Mouse (Mus musculus) MEL-GATA-1-ER (cell line): ENCODE results near the gene Hoxd3.

Experiments used
- DNase-seq: peaks from one replicate; pipeline ENCODE4 v3.0.0-alpha.2; 2012; ENCODE audit warnings: low read depth; ENCODE audit errors: extremely low read depth

Gene Hoxd3

DNA sequence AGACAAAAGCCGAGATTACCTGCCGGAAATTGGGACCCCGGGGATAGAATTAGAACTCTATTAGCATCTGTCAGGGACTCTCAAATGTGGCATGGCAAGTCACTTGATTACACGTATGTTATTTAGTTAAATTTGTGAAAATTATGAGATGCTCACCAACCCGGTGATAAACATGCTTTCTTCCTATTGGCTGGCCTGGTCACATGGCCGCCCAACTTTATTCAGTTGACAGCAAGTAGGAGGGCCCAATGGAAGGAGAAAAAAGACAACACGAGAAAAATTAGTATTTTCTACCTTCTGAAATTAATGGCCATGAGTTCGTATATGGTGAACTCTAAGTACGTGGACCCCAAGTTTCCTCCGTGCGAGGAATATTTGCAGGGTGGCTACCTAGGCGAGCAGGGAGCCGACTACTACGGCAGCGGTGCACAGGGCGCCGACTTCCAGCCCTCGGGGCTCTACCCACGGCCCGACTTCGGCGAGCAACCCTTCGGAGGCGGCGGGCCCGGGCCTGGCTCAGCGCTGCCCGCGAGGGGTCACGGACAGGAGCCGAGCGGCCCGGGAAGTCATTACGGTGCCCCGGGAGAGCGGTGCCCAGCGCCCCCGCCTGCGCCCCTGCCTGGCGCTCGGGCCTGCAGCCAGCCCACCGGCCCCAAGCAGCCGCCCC lies 15.4 kb downstream of the Hoxd3 start:
- no peak for DNase-seq

- no peak for DNase-seq
These were observed 16.0 kb downstream of the Hoxd3 start for GRCm38 (mm10) chr2:74727640-74728302.

DNA sequence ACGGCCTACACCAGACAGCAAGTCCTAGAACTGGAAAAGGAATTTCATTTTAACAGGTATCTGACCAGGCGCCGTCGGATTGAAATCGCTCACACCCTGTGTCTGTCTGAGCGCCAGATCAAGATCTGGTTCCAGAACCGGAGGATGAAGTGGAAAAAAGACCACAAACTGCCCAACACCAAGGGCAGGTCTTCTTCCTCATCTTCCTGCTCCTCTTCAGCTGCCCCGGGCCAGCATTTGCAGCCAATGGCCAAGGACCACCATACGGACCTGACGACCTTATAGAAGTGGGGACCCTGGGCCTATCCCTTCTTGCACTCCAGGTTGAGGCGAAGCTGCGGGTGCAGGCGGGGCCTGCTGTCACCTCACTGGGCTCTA lies 16.6 kb downstream of the Hoxd3 start:
- DNase-seq: no peak

GRCm38 (mm10) chr2:74730331-74730730 lies 18.6 kb downstream of the Hoxd3 start:
- no peak for DNase-seq

DNA sequence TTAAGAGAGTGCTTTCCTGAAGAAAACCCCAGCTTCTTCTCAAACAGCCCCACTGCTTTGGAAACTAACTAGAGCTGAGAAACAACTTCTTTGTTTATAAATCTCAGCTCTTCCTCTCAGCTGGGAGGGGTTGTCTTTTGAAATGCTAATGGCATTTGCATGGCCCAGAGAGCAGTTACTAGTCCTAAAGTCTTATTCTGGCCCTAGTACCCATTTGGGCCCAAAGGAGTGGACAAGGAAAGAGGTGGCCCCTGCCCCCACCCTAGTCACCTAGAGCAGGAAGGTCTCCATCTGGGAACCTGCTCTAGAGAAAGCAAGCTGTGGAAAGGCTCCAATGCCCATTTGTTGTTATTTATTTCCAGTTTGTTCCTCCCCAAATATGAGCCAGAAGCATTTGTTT lies 19.3 kb downstream of the Hoxd3 start:
- no peak for DNase-seq

DNA sequence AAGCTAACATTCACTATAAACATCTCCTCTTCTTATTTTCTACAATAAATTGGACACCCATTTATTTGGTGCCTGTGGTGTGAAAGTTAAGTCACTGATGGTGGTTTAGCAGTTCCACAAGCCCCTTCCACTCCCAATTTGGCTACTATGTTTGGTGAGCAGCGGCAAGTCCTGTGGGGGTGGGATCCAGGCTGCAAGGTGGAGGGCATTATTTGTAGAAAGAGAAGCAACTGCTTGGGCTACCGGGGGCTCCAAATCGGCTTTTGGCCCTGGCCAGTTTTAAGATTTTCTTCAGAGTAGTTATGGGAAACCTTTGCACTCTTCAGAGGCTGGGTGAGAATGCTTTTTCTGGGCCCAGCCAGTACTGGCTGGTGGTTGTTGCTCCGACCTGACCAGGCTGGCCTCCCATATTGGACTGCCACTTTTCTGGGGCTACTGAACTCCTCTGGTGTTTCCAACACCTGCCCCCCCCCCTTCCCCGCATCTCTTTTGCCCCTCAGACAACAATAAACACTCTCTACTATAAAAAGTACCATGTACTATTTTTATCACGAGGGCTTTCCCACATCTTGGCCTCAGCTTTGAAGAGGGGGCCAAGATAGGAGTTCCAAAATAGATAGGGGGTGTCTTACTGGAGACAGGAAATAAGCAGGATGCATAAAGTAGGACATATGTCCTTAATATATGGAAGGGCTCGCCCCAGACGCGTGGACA lies 20.2 kb downstream of the Hoxd3 start:
- DNase-seq: no peak

GRCm38 (mm10) chr2:74732513-74733316 lies 21.0 kb downstream of the Hoxd3 start:
- DNase-seq: no peak

GRCm38 (mm10) chr2:74733317-74733661 lies 21.6 kb downstream of the Hoxd3 start:
- no peak for DNase-seq

DNA sequence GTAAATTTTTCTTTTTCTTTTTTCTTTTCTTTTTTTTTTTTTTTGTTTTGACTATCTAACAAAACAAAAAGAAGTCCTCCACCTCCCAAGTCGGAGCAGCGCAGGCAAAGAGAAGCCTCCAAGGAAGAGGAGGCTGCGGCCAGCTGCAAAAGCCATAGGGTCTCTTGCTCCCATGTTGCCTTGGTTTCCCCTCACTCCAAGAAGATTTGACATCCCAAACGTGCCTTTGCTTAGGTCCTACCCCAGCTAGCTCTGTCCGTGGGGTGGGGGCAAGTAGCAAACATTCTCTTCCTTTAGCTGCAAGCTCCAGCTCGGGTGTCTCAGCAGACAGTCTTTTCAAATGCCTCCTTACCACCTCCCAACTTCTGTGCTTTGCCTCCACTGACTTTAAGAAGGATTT lies 22.0 kb downstream of the Hoxd3 start:
- no peak for DNase-seq

GRCm38 (mm10) chr2:74734451-74734850 lies 22.7 kb downstream of the Hoxd3 start:
- DNase-seq: no peak

DNA sequence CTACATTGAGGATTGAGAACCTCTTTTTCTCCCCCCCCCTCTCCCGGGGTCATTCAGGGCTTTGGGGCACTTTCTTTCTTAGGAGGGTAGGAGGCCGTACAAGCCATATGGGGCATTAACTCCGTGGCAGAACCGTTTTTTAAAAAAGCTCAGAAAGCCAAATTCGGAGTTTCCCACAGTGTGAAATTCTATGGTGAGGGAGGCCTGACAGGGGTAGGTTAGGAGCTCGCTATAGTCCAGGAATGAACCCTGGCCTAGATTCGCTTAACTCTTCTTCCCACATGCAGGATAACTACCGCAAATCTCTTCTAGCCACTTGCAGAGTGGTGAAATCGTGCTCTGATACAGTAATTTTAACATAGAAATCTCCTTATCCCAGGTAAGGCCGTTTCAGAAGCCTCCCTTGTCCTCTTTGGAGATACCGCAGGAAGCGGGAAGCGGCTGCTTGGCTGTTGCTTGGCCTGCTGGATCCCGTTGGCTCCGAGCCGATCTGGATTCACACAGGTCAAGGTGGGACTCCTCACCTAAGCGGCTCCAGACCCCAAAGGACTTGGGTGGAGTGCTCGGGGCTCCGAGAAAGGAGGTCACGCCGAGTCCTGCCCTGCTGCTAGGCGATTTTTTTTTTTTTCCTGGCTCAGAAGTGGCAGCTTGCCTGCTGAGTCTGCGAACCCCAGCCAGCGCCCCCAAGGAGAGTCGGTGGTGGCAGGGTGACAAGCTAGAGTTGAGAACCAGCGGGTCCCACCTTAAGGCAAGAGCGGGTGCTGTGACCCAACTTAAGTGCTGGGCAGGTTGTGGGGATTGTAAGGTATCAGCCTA lies 23.5 kb downstream of the Hoxd3 start:
- no peak for DNase-seq

- no peak for DNase-seq
These were observed 24.3 kb downstream of the Hoxd3 start for GRCm38 (mm10) chr2:74735851-74736687.

- no peak for DNase-seq
These were observed 25.2 kb downstream of the Hoxd3 start for GRCm38 (mm10) chr2:74736688-74737577.

GRCm38 (mm10) chr2:74737578-74738070 lies 25.9 kb downstream of the Hoxd3 start:
- no peak for DNase-seq

DNA sequence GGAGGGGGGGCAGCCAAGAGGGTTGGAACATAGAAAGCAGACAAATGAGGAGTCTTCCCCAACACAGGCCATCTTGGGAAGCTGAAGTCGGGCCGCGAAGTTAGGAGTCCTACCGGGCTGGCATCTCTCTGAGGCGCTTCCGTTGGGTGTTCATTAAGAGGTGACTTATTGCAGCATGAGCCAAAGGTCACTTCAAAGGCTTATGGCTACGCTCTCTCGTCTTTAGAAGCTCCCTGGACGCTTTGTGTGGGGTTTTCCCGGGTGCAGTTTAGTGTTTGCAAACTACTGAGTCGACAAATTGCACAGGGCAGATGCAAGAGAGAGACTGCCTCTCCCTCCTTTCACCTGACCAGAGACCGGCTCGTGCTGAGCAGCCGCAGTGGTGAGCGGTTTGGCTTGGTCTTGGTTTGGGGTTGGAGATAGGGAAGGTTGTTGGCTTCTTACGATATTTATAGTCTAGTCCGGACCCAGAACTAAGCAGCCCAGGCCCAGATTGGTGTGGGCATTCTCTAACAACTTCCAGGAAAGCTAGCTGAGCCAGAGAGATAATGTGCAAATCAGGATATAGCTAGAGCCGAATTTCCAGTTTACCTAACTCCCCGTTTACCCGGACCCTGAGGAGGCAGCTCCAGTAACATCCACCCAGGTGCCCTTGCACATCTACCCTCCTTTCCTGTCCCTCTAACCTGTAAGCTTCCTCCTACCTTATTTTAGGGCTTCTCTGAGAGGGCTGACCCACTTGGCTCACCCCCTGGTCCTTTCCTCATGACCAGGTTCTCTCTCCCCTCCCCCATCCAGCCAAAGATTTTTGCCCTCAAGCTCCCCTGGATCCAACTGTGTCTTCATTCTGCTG lies 27.1 kb downstream of the Hoxd3 start:
- no peak for DNase-seq

DNA sequence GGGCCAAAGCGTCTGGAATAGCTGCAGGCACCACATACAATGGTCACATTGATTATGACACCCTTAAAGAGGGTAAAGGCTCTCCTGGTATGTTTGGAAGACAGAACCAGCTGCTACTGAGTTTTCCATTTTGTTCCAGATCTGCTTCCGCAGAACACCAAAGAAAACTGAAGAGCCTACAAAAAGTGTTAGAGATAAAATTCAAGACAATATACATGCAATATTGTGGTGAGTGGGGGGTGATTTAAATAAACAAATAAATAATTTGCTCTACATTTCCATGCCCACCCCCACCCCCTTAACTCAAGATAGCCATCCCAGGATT lies 27.7 kb downstream of the Hoxd3 start:
- DNase-seq: no peak

GRCm38 (mm10) chr2:74739869-74740268 lies 28.1 kb downstream of the Hoxd3 start:
- DNase-seq: no peak
